Mouse (Mus musculus): ENCODE data around the gene Ddx59.

GRCm38 (mm10) chr1:136455756-136456585, 40.9 kb downstream of the Ddx59 start:
- TF ChIP-seq GATA1 (IDR thresholded peaks at IDR 0.05; ENCODE audit: low read length): no peak
- TF ChIP-seq TAL1 (IDR thresholded peaks at IDR 0.05; ENCODE audit: low read length): no peak
